Mouse (Mus musculus): ENCODE results near the gene Pdcd1lg2.

- TF ChIP-seq GATA1 (IDR thresholded peaks at IDR 0.05; ENCODE audit: borderline replicate concordance, low read length) = no peak
- TF ChIP-seq FLI1 (IDR thresholded peaks at IDR 0.05; ENCODE audit: low read length) = no peak
Observed at GRCm38 (mm10) chr19:29504131-29504530, 93.4 kb downstream of the Pdcd1lg2 start.

All from megakaryocyte, embryonic 14.5 days (primary cell).